Mouse (Mus musculus) midbrain, embryonic 10.5 days (tissue): ENCODE data around the gene Oscp1. TPM values are rescaled to one million over a fixed set of nuclear protein-coding genes. Genes with fewer than 3 reads are reported as not detected.

Experiments used
- DNase-seq: peaks from one replicate; pipeline ENCODE4 v3.0.0-alpha.2; 2017; ENCODE audit warnings: low spot score
- H3K27ac ChIP-seq: fragments of 300-500 bp; sonication (generic); replicated peaks from 2 replicates; pipeline ENCODE4 v1.5.1; 2016; ENCODE audit warnings: mild to moderate bottlenecking
- H3K27me3 ChIP-seq: fragments of 300-500 bp; sonication (generic); 2 replicates; pipeline ENCODE4 v1.6.1; 2016; ENCODE audit warnings: low read depth, mild to moderate bottlenecking; ENCODE audit not compliant: poor library complexity, severe bottlenecking
- H3K36me3 ChIP-seq: fragments of 300-500 bp; sonication (generic); 2 replicates; pipeline ENCODE4 v1.6.1; 2016; ENCODE audit warnings: mild to moderate bottlenecking, moderate library complexity
- H3K4me1 ChIP-seq: fragments of 300-500 bp; sonication (generic); 2 replicates; pipeline ENCODE4 v1.6.1; 2016
- H3K4me3 ChIP-seq: fragments of 300-500 bp; sonication (generic); 2 replicates; pipeline ENCODE4 v1.5.1; 2016; ENCODE audit warnings: mild to moderate bottlenecking, moderate library complexity
- H3K9me3 ChIP-seq: fragments of 300-500 bp; sonication (generic); replicated peaks from 2 replicates; pipeline ENCODE4 v1.6.1; 2016; ENCODE audit warnings: mild to moderate bottlenecking
- WGBS: fragments of 180-500 bp; shearing (Covaris S2); methylation state at CpG from one replicate; pipeline ENCODE4 v1.1.7; 2016; 5-methylcytosine and 5-hydroxymethylcytosine counted together
- polyA plus RNA-seq: library from polyadenylated mRNA; unstranded; fragments of >200 nt; fragmentation: Nextera tagmentation; extraction: Ambion mirVana; gene quantifications from 2 replicates; pipeline ENCODE4 v1.2.1, GENCODE M21; 2016

The Oscp1 gene
- polyA plus RNA-seq, 1 experiment from 2014 or later = 33.2 TPM

GRCm38 (mm10) chr4:126104261-126105075, 46.1 kb downstream of the Oscp1 start:
- no peak for DNase-seq

DNA sequence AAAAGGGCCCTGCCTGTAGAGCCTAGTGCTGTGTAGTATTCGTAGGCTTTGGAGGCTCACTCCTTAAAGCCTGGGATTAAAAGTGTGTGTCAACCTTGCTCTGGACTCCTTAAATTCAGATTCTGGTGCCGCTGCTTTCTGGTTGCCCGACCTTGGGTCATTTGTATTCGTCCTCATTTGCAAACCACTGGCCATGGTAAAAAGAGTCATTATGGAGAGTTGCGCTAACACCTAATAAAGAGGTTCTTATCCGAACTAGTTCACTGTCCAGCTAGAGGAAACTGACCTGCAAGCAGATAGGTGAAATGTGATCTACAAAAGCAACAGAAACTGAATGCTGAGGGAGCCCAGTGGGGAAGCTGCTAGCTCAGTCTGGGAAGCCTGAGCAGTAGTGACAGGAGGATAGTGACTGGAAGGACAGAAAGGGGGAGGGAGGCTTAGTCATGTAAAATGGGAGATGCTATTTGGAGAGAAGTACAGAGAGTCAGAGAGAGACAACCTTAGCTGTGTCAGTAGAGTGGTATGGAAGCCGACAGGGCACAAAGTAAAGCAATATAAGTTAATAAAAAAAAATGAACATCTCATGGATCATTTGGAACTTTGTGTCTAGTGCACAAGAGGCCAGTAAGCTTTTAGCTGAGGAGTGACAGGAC, 46.9 kb downstream of the Oscp1 start:
- Histone ChIP-seq H3K9me3 (no peaks in the 10 kb centered on the region), H3K27me3 (no peaks in the 10 kb centered on the region), H3K4me1 (peaks cover 71% of the 10 kb centered on the region), H3K36me3 (0 out of 2 replicates have a peak, but pooled peaks cover 7% of the 10 kb centered on the region), H3K27ac (no peak overlapping the region), H3K4me3 (peak overlapping the region; percentile 98)
- 60% methylated on average over 7 of the region's 7 CpGs for WGBS
- DNase-seq = no peak

More at GRCm38 (mm10) chr4:126104261-126105075, 46.1 kb downstream of the Oscp1 start:
- Histone ChIP-seq H3K36me3 (peaks cover 10% of the 10 kb centered on the region; the same call in 1 of the 2 replicates), H3K9me3 (no peaks in the 10 kb centered on the region), H3K4me3 (peak overlapping the region; percentile 98), H3K27me3 (no peaks in the 10 kb centered on the region), H3K27ac (peak overlapping the region; percentile 89), H3K4me1 (peaks cover 64% of the 10 kb centered on the region)
- 3% methylated on average over 34 of the region's 34 CpGs for WGBS

DNA sequence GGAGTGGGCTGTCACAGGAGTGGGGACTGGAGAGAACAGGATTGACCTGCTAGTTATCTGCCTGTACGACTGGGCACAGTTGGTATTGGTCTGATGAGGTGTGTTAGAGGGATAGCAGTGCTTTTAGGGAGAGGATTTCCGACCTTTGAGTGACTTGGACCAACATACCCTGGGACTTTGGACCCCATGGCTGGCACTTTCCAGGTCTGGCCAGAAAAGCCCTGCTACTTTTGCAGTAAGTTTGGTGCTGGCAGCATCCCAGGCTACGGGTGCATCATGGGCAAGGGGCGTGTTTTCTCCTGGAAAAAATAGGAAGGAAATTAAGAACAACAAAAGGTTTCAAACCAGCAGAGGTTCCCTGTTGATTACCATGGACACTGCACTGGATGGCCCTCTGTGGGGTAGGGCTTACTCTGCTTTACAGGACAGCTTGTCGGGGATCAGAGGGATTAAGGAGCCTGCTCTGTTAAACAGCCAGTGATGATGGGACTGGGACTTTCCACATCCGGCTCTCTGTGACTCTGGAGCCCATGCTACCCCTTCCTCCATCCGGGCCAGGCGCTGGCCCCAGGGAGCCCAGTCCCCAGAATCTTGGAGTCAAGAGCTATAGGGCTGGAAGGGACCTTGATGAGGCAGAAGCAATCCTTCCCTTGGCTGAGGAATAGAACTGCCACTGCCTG, 49.8 kb downstream of the Oscp1 start:
- H3K27ac ChIP-seq = no peak overlapping the region
- WGBS = 32% methylated on average over 8 of the region's 8 CpGs
- DNase-seq = no peak
- H3K27me3 ChIP-seq = no peaks in the 10 kb centered on the region
- peaks cover 71% of the 10 kb centered on the region for H3K4me1 ChIP-seq
- H3K9me3 ChIP-seq = no peaks in the 10 kb centered on the region
- H3K4me3 ChIP-seq = no peak overlapping the region
- H3K36me3 ChIP-seq = no peaks in the 10 kb centered on the region

DNA sequence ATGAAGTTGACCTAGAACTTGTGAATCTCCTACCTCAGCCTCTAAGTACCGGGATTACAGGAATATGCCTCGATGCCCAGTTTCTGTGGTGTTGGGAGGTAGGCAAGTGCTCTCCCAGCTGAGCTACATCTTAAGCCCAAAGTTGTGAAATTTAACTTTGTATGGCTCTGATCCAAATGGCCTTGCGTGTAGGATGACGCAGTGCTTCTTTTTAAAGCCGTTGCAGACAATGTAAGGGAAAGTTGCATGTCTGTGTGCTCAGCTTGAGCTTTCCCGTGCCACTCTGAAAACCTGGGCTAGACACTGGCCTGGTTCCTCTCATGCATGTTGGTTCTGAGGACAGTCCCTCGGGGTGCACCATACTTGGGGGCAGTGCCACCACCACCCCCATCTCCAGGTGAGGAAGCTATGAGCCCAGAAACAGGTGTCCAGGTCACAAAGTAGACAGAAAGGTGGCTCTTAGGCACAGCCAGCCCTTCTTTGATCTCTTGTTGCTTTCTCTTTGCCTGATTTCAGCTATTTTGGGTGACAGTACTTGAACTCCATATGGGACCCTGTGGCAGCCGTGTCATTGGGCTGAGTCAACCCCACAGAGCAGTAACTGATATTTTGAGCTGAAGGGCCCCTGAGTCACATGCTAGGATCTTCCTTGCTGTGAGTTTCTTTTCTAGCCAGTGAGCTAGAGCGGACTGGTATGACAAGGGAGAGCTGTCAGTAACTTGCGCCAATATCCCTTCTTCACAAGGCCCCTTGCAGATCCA, 51.4 kb downstream of the Oscp1 start:
- no peaks in the 10 kb centered on the region for H3K9me3 ChIP-seq
- H3K36me3 ChIP-seq = no peaks in the 10 kb centered on the region
- H3K4me1 ChIP-seq = peaks cover 60% of the 10 kb centered on the region
- WGBS = 87% methylated on average over 10 of the region's 10 CpGs
- peak overlapping the region; percentile 75 for H3K27ac ChIP-seq
- no peak overlapping the region for H3K4me3 ChIP-seq
- H3K27me3 ChIP-seq = no peaks in the 10 kb centered on the region
- no peak for DNase-seq

GRCm38 (mm10) chr4:126110374-126111152, 52.2 kb downstream of the Oscp1 start:
- Histone ChIP-seq H3K27me3 (no peaks in the 10 kb centered on the region), H3K4me1 (peaks cover 55% of the 10 kb centered on the region), H3K27ac (peak overlapping the region; percentile 75), H3K4me3 (peak overlapping the region; percentile 30), H3K36me3 (no peaks in the 10 kb centered on the region), H3K9me3 (no peaks in the 10 kb centered on the region)
- 15% methylated on average over 12 of the region's 12 CpGs for WGBS
- DNase-seq = peak; percentile 27

GRCm38 (mm10) chr4:126111153-126111549, 52.8 kb downstream of the Oscp1 start:
- Histone ChIP-seq H3K27me3 (no peaks in the 10 kb centered on the region), H3K4me1 (peaks cover 55% of the 10 kb centered on the region), H3K36me3 (no peaks in the 10 kb centered on the region), H3K9me3 (no peaks in the 10 kb centered on the region), H3K27ac (peak overlapping the region; percentile 75), H3K4me3 (peak overlapping the region; percentile 30)
- WGBS = 17% methylated on average over 7 of the region's 7 CpGs
- no peak for DNase-seq

DNA sequence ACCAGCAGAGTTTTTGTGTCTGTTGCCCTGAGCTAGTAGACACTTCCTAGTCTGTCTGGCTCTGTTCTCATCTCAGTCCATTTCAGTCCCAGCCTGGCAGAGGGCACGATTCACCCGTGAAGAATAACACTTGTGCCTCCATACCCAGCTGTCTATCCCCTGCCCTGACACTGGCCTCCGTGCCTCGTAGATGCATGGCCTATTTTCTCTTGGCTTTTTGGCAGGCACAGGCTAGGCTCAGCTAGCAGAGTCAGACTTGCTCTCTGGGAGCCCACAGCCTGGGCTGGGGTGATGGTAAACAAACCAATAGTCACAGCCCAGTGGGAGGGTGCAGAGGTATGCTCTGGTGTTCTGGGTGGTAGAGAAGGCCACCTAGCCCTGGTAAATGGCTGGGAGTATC, 54.9 kb downstream of the Oscp1 start:
- no peak overlapping the region for H3K4me3 ChIP-seq
- 81% methylated on average over 4 of the region's 4 CpGs for WGBS
- no peaks in the 10 kb centered on the region for H3K9me3 ChIP-seq
- H3K27me3 ChIP-seq = no peaks in the 10 kb centered on the region
- H3K4me1 ChIP-seq = peaks cover 47% of the 10 kb centered on the region
- H3K36me3 ChIP-seq = peaks cover 2% of the 10 kb centered on the region; the same call in 1 of the 2 replicates
- no peak for DNase-seq
- H3K27ac ChIP-seq = no peak overlapping the region

GRCm38 (mm10) chr4:126113943-126114342, 55.6 kb downstream of the Oscp1 start:
- 20% methylated on average over 6 of the region's 6 CpGs for WGBS
- H3K36me3 ChIP-seq = peaks cover 5% of the 10 kb centered on the region
- H3K27me3 ChIP-seq = no peaks in the 10 kb centered on the region
- no peaks in the 10 kb centered on the region for H3K9me3 ChIP-seq
- peak; percentile 52 for DNase-seq
- H3K27ac ChIP-seq = no peak overlapping the region
- no peak overlapping the region for H3K4me3 ChIP-seq
- H3K4me1 ChIP-seq = peaks cover 46% of the 10 kb centered on the region

- 92% methylated on average over 9 of the region's 9 CpGs for WGBS
Measured at GRCm38 (mm10) chr4:126115411-126115810, 57.0 kb downstream of the Oscp1 start.

DNA sequence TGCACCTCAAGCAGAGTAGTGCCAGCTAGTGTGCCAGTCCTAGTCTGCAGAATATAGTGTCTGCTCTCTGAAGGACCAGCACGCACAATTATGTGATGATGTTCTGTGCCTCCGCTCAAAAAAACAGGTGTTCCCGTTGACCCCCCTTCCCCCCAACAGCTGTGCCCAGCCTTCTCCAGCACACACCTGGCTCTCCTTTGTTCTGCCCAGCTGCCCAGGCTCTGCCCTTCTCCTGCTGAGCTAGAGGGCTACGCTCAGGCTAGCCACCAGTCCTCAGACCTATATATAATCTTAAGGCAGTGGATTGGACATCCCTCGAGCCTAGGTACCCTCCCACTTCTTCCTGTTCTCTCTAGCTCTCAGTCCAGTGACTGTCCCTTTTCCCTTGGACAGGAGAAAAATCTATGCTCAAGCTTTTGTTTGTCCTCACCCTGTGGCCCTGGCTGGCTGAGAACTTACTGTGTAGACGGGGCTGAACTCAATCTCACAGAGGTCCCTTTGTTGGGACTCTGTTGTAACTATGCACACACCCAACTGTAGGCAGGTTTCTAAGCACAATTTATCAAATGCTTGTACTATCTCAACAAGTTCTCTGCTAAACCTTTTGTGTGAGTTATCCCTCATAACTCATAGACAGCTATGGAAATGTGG, 57.6 kb downstream of the Oscp1 start:
- WGBS = 84% methylated on average over 6 of the region's 6 CpGs
- peaks cover 14% of the 10 kb centered on the region for H3K36me3 ChIP-seq
- H3K4me3 ChIP-seq = no peak overlapping the region
- peaks cover 3% of the 10 kb centered on the region; the same call in 1 of the 2 replicates for H3K9me3 ChIP-seq
- H3K4me1 ChIP-seq = peaks cover 27% of the 10 kb centered on the region
- H3K27me3 ChIP-seq = no peaks in the 10 kb centered on the region
- H3K27ac ChIP-seq = no peak overlapping the region; the same call in 1 of the 2 replicates
- DNase-seq = no peak

More at GRCm38 (mm10) chr4:126115411-126115810, 57.0 kb downstream of the Oscp1 start:
- H3K4me1 ChIP-seq = peaks cover 33% of the 10 kb centered on the region
- no peak overlapping the region for H3K27ac ChIP-seq
- peaks cover 8% of the 10 kb centered on the region for H3K36me3 ChIP-seq
- no peak for DNase-seq
- H3K9me3 ChIP-seq = no peaks in the 10 kb centered on the region
- H3K4me3 ChIP-seq = no peak overlapping the region
- no peaks in the 10 kb centered on the region for H3K27me3 ChIP-seq

DNA sequence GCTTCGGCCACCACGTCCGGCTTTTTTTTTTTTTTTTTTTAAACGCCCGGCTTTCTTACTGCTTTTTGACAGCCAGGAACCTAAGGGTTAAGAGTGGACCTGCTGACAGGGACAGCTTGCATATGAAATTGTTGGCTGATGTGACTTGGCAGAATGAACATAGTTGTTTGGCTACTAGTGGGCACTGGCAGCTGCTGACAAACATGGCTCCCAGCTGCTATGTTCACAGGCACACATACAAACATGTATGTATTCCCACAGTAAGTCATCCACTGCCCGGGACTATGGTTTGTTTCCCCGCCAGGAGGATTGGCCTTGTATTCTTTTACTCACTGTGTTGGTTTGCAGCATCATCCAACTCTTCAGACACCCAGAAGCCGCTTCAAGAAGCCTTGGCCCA, 58.8 kb downstream of the Oscp1 start:
- Histone ChIP-seq H3K4me1 (peaks cover 21% of the 10 kb centered on the region), H3K9me3 (peaks cover 12% of the 10 kb centered on the region), H3K36me3 (peaks cover 24% of the 10 kb centered on the region), H3K27ac (no peak overlapping the region), H3K27me3 (no peaks in the 10 kb centered on the region), H3K4me3 (no peak overlapping the region)
- no peak for DNase-seq
- WGBS = 94% methylated on average over 8 of the region's 8 CpGs
